Mouse (Mus musculus): ENCODE measurements around the gene Sfn.

The Sfn gene

GRCm38 (mm10) chr4:133584059-133584951, 17.7 kb downstream of the Sfn start, which contains the start of gene Gpn2:
Gene Gpn2 (plus strand): TSS chr4:133584362.
- DNase-seq (ENCODE audit: inconsistent age in 2 of 2, low spot score in 1 of 2), result peak; percentile 85 to 93

GRCm38 (mm10) chr4:133583690-133584058, 18.3 kb downstream of the Sfn start:
- no peak for DNase-seq (ENCODE audit: inconsistent age in 2 of 2, low spot score in 1 of 2)

GRCm38 (mm10) chr4:133577983-133578382, 24.0 kb downstream of the Sfn start:
- no peak for DNase-seq (ENCODE audit: inconsistent age in 2 of 2, low spot score in 1 of 2)

GRCm38 (mm10) chr4:133574843-133575202, 27.1 kb downstream of the Sfn start:
- DNase-seq (ENCODE audit: inconsistent age in 2 of 2, low spot score in 1 of 2), result no peak

- peak; percentile 93 to 97 for DNase-seq (ENCODE audit: inconsistent age in 2 of 2, low spot score in 1 of 2)
Observed at GRCm38 (mm10) chr4:133574070-133574842, 27.7 kb downstream of the Sfn start, which contains the start of gene Gpatch3. Gene Gpatch3 (plus strand): TSS chr4:133574745.

GRCm38 (mm10) chr4:133570066-133570466, 31.9 kb downstream of the Sfn start:
- DNase-seq (ENCODE audit: inconsistent age in 2 of 2, low spot score in 1 of 2), result peak; percentile 79 to 90

- peak in 1 of 2 experiments; percentile 69 for DNase-seq (ENCODE audit: inconsistent age in 2 of 2, low spot score in 1 of 2)
Observed at GRCm38 (mm10) chr4:133569291-133570065, 32.5 kb downstream of the Sfn start.

GRCm38 (mm10) chr4:133567251-133567650, 34.7 kb downstream of the Sfn start:
- DNase-seq (ENCODE audit: inconsistent age in 2 of 2, low spot score in 1 of 2), result no peak

GRCm38 (mm10) chr4:133563123-133563571, 38.8 kb downstream of the Sfn start:
- peak; percentile 95 to 96 for DNase-seq (ENCODE audit: inconsistent age in 2 of 2, low spot score in 1 of 2)

- DNase-seq (ENCODE audit: inconsistent age in 2 of 2, low spot score in 1 of 2), result no peak
Observed at GRCm38 (mm10) chr4:133561622-133562021, 40.3 kb downstream of the Sfn start.

- DNase-seq (ENCODE audit: inconsistent age in 2 of 2, low spot score in 1 of 2), result peak in 1 of 2 experiments; percentile 59
Observed at GRCm38 (mm10) chr4:133559846-133560245, 42.1 kb downstream of the Sfn start.

GRCm38 (mm10) chr4:133557041-133557717, 44.8 kb downstream of the Sfn start:
- DNase-seq (ENCODE audit: inconsistent age in 2 of 2, low spot score in 1 of 2), result peak in 1 of 2 experiments; percentile 53

GRCm38 (mm10) chr4:133553448-133554330, 48.3 kb downstream of the Sfn start:
- peak; percentile 62 to 83 for DNase-seq (ENCODE audit: inconsistent age in 2 of 2, low spot score in 1 of 2)

- peak; percentile 88 to 95 for DNase-seq (ENCODE audit: inconsistent age in 2 of 2, low spot score in 1 of 2)
Observed at GRCm38 (mm10) chr4:133552768-133553447, 49.1 kb downstream of the Sfn start, which contains the start of gene Nr0b2. Gene Nr0b2 (plus strand): TSS chr4:133553376.

- peak in 1 of 2 experiments; percentile 53 for DNase-seq (ENCODE audit: inconsistent age in 2 of 2, low spot score in 1 of 2)
Observed at GRCm38 (mm10) chr4:133552029-133552428, 49.9 kb downstream of the Sfn start.
